Comparison of ENCODE assay signal across 8 mouse cellular contexts in genomic region chr14:103345486-103345857, GRCm38 (mm10). TPM values are rescaled to one million over a fixed set of nuclear protein-coding genes. Genes with fewer than 3 reads are reported as not detected.
A peak's percentile ranks its signal among the peaks of the same experiment; 100 is the strongest.
DNase-seq lines count a peak whose midpoint lies in the region; ATAC-seq and TF ChIP-seq lines count a peak whose summit lies in the region.

No protein-coding gene starts in this region.

- H3K4me3 ChIP-seq in lung, embryonic 15.5 days: peak overlapping the region; percentile 82
- H3K4me3 ChIP-seq in embryonic facial prominence, embryonic 11.5 days (ENCODE audit: low read depth, low read length): peak overlapping the region; percentile 80
- peak overlapping the region; percentile 79 for H3K4me3 ChIP-seq in hindbrain, postnatal 0 days (ENCODE audit: low read length)
- peak overlapping the region; percentile 80 for H3K4me3 ChIP-seq in midbrain, embryonic 13.5 days (replicated peaks)

- no peak overlapping the region for H3K27ac ChIP-seq in lung, embryonic 15.5 days
- no peak overlapping the region for H3K27ac ChIP-seq in embryonic facial prominence, embryonic 11.5 days (replicated peaks; ENCODE audit: low read depth, low read length)
- H3K27ac ChIP-seq in hindbrain, postnatal 0 days: peak overlapping the region; percentile 96; the same call in 1 of the 2 replicates
- H3K27ac ChIP-seq in midbrain, embryonic 13.5 days: peak overlapping the region; percentile 98

- no peaks in the 10 kb centered on the region for H3K27me3 ChIP-seq in lung, embryonic 15.5 days
- H3K27me3 ChIP-seq in embryonic facial prominence, embryonic 11.5 days (ENCODE audit: control insufficient read depth, insufficient read depth, low read length): no peaks in the 10 kb centered on the region
- no peaks in the 10 kb centered on the region for H3K27me3 ChIP-seq in hindbrain, postnatal 0 days (ENCODE audit: insufficient read depth, low read length)
- no peaks in the 10 kb centered on the region for H3K27me3 ChIP-seq in midbrain, embryonic 13.5 days

- H3K9me3 ChIP-seq in lung, embryonic 15.5 days: no peaks in the 10 kb centered on the region
- no peaks in the 10 kb centered on the region for H3K9me3 ChIP-seq in embryonic facial prominence, embryonic 11.5 days (replicated peaks; ENCODE audit: control insufficient read depth, low read length)
- no peaks in the 10 kb centered on the region for H3K9me3 ChIP-seq in hindbrain, postnatal 0 days (ENCODE audit: low read length)
- H3K9me3 ChIP-seq in midbrain, embryonic 13.5 days: no peaks in the 10 kb centered on the region

- peak overlapping the region; percentile 76 for H3K9ac ChIP-seq in lung, embryonic 15.5 days
- peak overlapping the region; percentile 84 for H3K9ac ChIP-seq in embryonic facial prominence, embryonic 11.5 days (replicated peaks; ENCODE audit: low read length)
- H3K9ac ChIP-seq in hindbrain, postnatal 0 days (replicated peaks; ENCODE audit: low read length): peak overlapping the region; percentile 92
- peak overlapping the region; percentile 90 for H3K9ac ChIP-seq in midbrain, embryonic 13.5 days (replicated peaks)

- H3K36me3 ChIP-seq in lung, embryonic 15.5 days: no peaks in the 10 kb centered on the region
- H3K36me3 ChIP-seq in embryonic facial prominence, embryonic 11.5 days (replicated peaks; ENCODE audit: control insufficient read depth, insufficient read depth, low read depth, low read length): no peaks in the 10 kb centered on the region
- H3K36me3 ChIP-seq in hindbrain, postnatal 0 days (ENCODE audit: insufficient read depth, low read length): no peaks in the 10 kb centered on the region
- H3K36me3 ChIP-seq in midbrain, embryonic 13.5 days: no peaks in the 10 kb centered on the region

- no peak for DNase-seq in lung, postnatal 25 days (ENCODE audit: low spot score)
- DNase-seq in embryonic facial prominence, embryonic 11.5 days (ENCODE audit: low spot score): peak; percentile 35
- no peak for DNase-seq in hindbrain, postnatal 0 days (ENCODE audit: low spot score)
- no peak for DNase-seq in urinary bladder, postnatal 10 days (ENCODE audit: low spot score)
- no peak for DNase-seq in yolk sac, embryonic 10.5 days (ENCODE audit: low spot score)

- WGBS in lung, embryonic 15.5 days: under 1% methylated on average over 6 of the region's 6 CpGs
- WGBS in embryonic facial prominence, embryonic 11.5 days: 1% methylated on average over 6 of the region's 6 CpGs
- WGBS in hindbrain, postnatal 0 days: 2% methylated on average over 6 of the region's 6 CpGs
- WGBS in midbrain, embryonic 13.5 days: 4% methylated on average over 6 of the region's 6 CpGs

- ATAC-seq in lung, embryonic 15.5 days (ENCODE audit: borderline replicate concordance, extremely low read depth, low FRiP score, low TSS enrichment): no peak
- ATAC-seq in embryonic facial prominence, embryonic 11.5 days (replicated peaks; ENCODE audit: insufficient number of reproducible peaks, low FRiP score, low TSS enrichment, low read depth): no peak
- ATAC-seq in hindbrain, postnatal 0 days: no peak
- ATAC-seq in midbrain, embryonic 13.5 days: no peak
- no peak for ATAC-seq in inflammation-experienced regulatory T-cells, adult 6 months

- peak overlapping the region; percentile 67 for H3K4me2 ChIP-seq in lung, embryonic 15.5 days
- peak overlapping the region; percentile 78 for H3K4me2 ChIP-seq in embryonic facial prominence, embryonic 11.5 days (ENCODE audit: low read depth, low read length)
- peak overlapping the region; percentile 71 for H3K4me2 ChIP-seq in hindbrain, postnatal 0 days (ENCODE audit: low read depth, low read length)
- H3K4me2 ChIP-seq in midbrain, embryonic 13.5 days (replicated peaks): peak overlapping the region; percentile 75

- TF ChIP-seq CTCF in hindbrain, postnatal 0 days (IDR thresholded peaks at IDR 0.05; ENCODE audit: low read depth): no peak

- H3K4me1 ChIP-seq in lung, embryonic 15.5 days: peaks cover 18% of the 10 kb centered on the region
- H3K4me1 ChIP-seq in embryonic facial prominence, embryonic 11.5 days (ENCODE audit: control insufficient read depth, insufficient read depth, low read length): no peaks in the 10 kb centered on the region
- H3K4me1 ChIP-seq in hindbrain, postnatal 0 days (ENCODE audit: insufficient read depth, low read length): peaks cover 15% of the 10 kb centered on the region; the same call in 1 of the 2 replicates
- peaks cover 48% of the 10 kb centered on the region for H3K4me1 ChIP-seq in midbrain, embryonic 13.5 days (replicated peaks)

RNA-seq across cellular contexts. Expression of gene Mycbp2, which starts 1.1 kb away (rescaled TPM):
- polyA plus RNA-seq in lung, embryonic 15.5 days (2015; fragmentation: Nextera tagmentation; extraction: Ambion mirVana): 14.1 and 16.5 TPM in 2 replicates
- polyA plus RNA-seq in embryonic facial prominence, embryonic 11.5 days (2014; fragmentation: Nextera tagmentation; extraction: Ambion mirVana): 19.2 and 21.8 TPM in 2 replicates
- 86.1 and 89.3 TPM in 2 replicates for total RNA-seq in hindbrain, postnatal 0 days (2014; rRNA removed)
- polyA plus RNA-seq in hindbrain, postnatal 0 days (2015; fragmentation: Nextera tagmentation; extraction: Ambion mirVana): 54.1 and 57.3 TPM in 2 replicates
- 47.4 and 47.8 TPM in 2 replicates for polyA plus RNA-seq in midbrain, embryonic 13.5 days (2015; fragmentation: Nextera tagmentation; extraction: Ambion mirVana)
- polyA plus RNA-seq in inflammation-experienced regulatory T-cells, adult 6 months (2017; shearing (Covaris generic)): 100 to 1,000 TPM in 2 of 3 experiments, 10 to 100 TPM in 1; 46.3 to 113 (median 111) TPM

Comparison
In these comparisons a context has a peak if more than half of its experiments do, and no peak if none do; other contexts are left out.
1. H3K27ac ChIP-seq: peak in hindbrain, postnatal 0 days (single experiment) and midbrain, embryonic 13.5 days (single experiment); none in lung, embryonic 15.5 days (single experiment) and embryonic facial prominence, embryonic 11.5 days (single experiment).
2. Peak in every context shown above with its lines, with median percentiles within 50 percentile points of each other: H3K4me2 ChIP-seq, H3K4me3 ChIP-seq and H3K9ac ChIP-seq.